Mouse (Mus musculus) heart, embryonic 15.5 days (tissue): ENCODE results near the gene Emilin3. TPM values are rescaled to one million over a fixed set of nuclear protein-coding genes. Genes with fewer than 3 reads are reported as not detected.

ENCODE experiments used
- ATAC-seq: fragments of 200-750 bp; cut with Nextera tagmentation; replicated peaks from 2 replicates; pipeline ENCODE4 v1.8.0; 2017; ENCODE audit warnings: low read depth, moderate TSS enrichment; ENCODE audit not compliant: insufficient number of reproducible peaks, insufficient read depth, low FRiP score
- H3K27ac ChIP-seq: fragments of 300-500 bp; sonication (generic); 2 replicates; pipeline ENCODE4 v1.5.1; 2015; ENCODE audit warnings: mild to moderate bottlenecking, inconsistent platforms
- H3K27me3 ChIP-seq: fragments of 300-500 bp; sonication (generic); 2 replicates; pipeline ENCODE4 v1.6.1; 2015; ENCODE audit warnings: inconsistent platforms
- H3K36me3 ChIP-seq: fragments of 300-500 bp; sonication (generic); 2 replicates; pipeline ENCODE4 v1.6.1; 2015; ENCODE audit warnings: mild to moderate bottlenecking, inconsistent platforms
- H3K4me1 ChIP-seq: fragments of 300-500 bp; sonication (generic); replicated peaks from 2 replicates; pipeline ENCODE4 v1.6.1; 2015; ENCODE audit warnings: inconsistent platforms
- H3K4me2 ChIP-seq: fragments of 300-500 bp; sonication (generic); 2 replicates; pipeline ENCODE4 v1.6.1; 2015; ENCODE audit warnings: inconsistent platforms, mild to moderate bottlenecking, moderate library complexity
- H3K4me3 ChIP-seq: fragments of 300-500 bp; sonication (generic); 2 replicates; pipeline ENCODE4 v1.5.1; 2015; ENCODE audit warnings: mild to moderate bottlenecking, inconsistent platforms
- H3K9ac ChIP-seq: fragments of 300-500 bp; sonication (generic); 2 replicates; pipeline ENCODE4 v1.6.1; 2015; ENCODE audit warnings: mild to moderate bottlenecking, inconsistent platforms
- H3K9me3 ChIP-seq: fragments of 300-500 bp; sonication (generic); replicated peaks from 2 replicates; pipeline ENCODE4 v1.6.1; 2016; ENCODE audit warnings: inconsistent platforms
- WGBS: fragments of 180-500 bp; shearing (Covaris S2); methylation state at CpG from one replicate; pipeline ENCODE4 v1.1.7; 2015; ENCODE audit warnings: mixed read lengths; 5-methylcytosine and 5-hydroxymethylcytosine counted together
- polyA plus RNA-seq: library from polyadenylated mRNA; unstranded; fragments of >200 nt; fragmentation: Nextera tagmentation; extraction: Ambion mirVana; gene quantifications from 2 replicates; pipeline ENCODE4 v1.2.1, GENCODE M21; 2015

The Emilin3 gene
- polyA plus RNA-seq, 1 experiment from 2014 or later, result 1.7 TPM

DNA sequence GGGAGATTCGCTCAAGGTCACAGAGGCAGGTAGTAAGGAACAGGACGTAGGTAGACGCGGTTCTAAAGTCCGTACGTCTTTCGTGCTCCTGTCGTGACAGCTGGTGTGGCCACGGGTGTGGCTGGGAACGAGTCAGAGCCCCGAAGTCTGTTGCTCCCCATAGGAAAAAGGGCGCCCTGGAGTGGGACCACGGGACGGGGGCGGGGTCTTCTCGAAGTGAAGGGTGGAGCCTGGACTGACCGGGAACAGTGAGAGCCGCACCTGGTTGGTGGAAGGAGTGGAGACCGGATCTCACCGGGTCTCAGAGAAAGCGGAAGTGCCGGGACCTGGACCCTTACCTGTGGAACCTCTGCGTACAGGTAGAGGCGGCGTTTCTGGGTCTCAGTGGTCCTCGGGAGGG lies 24.3 kb downstream of the Emilin3 start:
- Histone ChIP-seq H3K27ac (no peak overlapping the region), H3K9me3 (no peaks in the 10 kb centered on the region), H3K4me2 (peak overlapping the region; percentile 90), H3K36me3 (no peaks in the 10 kb centered on the region), H3K4me1 (peaks cover 11% of the 10 kb centered on the region), H3K27me3 (no peaks in the 10 kb centered on the region; the same call in 1 of the 2 replicates), H3K9ac (peak overlapping the region; percentile 44), H3K4me3 (peak overlapping the region; percentile 53)
- peak; percentile 65 for ATAC-seq
- WGBS, result under 1% methylated on average over 26 of the region's 26 CpGs

DNA sequence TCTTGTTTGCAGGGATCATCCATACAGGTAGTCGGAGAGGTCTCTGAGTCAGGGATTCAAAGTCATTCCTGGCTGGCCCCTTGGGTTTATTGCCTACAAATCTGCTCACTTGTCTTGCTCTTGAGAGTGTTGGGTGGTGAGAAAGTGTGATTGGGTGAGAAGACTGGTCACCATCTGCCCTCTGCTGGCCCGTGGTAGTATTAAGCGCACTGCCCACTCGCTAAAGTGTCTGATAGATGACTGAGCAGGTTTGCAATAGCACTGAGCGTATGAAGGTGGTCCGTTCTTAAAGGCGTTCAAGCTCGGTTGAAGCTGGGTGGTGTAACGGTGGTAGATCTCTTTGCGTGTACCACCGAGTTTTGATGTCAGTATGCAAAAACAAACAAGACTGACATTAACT lies 24.8 kb downstream of the Emilin3 start:
- peak overlapping the region; percentile 44 for H3K9ac ChIP-seq
- ATAC-seq, result peak; percentile 80
- H3K4me3 ChIP-seq, result peak overlapping the region; percentile 53
- no peaks in the 10 kb centered on the region; the same call in 1 of the 2 replicates for H3K27me3 ChIP-seq
- WGBS, result 1% methylated on average over 11 of the region's 11 CpGs
- H3K27ac ChIP-seq, result no peak overlapping the region
- no peaks in the 10 kb centered on the region for H3K36me3 ChIP-seq
- H3K4me1 ChIP-seq, result peaks cover 11% of the 10 kb centered on the region
- H3K4me2 ChIP-seq, result peak overlapping the region; percentile 90
- H3K9me3 ChIP-seq, result no peaks in the 10 kb centered on the region

DNA sequence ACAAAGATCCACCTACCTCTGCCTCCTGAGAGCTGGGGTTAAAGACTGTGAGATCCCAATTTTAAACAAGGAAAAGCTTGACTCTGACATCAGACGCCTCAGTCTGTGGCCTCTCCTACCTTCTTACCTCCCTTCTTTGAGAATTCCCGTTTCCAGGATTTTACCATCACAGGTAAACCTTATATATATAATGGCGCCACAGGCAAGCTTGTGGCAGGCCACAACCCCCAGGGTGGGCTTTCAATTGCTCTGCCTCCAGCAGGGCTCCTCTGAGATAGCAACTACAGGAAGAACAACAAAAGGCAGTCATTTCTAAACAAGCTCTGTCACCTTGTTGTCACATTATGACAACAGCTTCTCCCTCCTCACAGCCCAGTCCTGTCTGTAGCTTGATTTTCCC lies 25.9 kb downstream of the Emilin3 start:
- Histone ChIP-seq H3K36me3 (no peaks in the 10 kb centered on the region), H3K4me2 (no peak overlapping the region), H3K27me3 (no peaks in the 10 kb centered on the region; the same call in 1 of the 2 replicates), H3K4me3 (no peak overlapping the region), H3K9ac (no peak overlapping the region), H3K9me3 (no peaks in the 10 kb centered on the region), H3K4me1 (peaks cover 15% of the 10 kb centered on the region), H3K27ac (no peak overlapping the region)
- no peak for ATAC-seq
- WGBS, result 74% methylated on average over 3 of the region's 3 CpGs

DNA sequence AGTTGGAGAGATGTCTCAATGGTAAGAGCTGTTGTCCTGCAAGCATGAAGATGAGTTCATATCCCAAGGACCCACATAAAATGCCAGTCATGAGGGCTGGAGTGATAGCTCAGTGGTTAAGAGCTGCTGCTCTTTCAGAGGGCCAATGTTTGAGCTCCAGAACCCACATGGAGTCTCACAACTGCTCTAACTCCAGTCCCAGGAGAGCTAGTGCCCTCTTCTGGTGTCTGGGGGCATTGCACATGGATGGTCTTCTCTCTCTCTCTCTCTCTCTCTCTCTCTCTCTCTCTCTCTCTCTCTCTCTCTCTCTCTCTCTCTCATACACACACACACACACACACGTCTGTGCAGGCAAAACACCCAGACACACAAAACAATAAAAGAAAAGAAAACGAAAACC lies 27.3 kb downstream of the Emilin3 start:
- Histone ChIP-seq H3K4me1 (peaks cover 22% of the 10 kb centered on the region), H3K36me3 (no peaks in the 10 kb centered on the region), H3K4me3 (no peak overlapping the region), H3K27ac (no peak overlapping the region), H3K27me3 (no peaks in the 10 kb centered on the region; the same call in 1 of the 2 replicates), H3K9ac (no peak overlapping the region), H3K9me3 (no peaks in the 10 kb centered on the region), H3K4me2 (no peak overlapping the region)
- WGBS, result 18% methylated on average over 2 of the region's 2 CpGs
- ATAC-seq, result no peak

DNA sequence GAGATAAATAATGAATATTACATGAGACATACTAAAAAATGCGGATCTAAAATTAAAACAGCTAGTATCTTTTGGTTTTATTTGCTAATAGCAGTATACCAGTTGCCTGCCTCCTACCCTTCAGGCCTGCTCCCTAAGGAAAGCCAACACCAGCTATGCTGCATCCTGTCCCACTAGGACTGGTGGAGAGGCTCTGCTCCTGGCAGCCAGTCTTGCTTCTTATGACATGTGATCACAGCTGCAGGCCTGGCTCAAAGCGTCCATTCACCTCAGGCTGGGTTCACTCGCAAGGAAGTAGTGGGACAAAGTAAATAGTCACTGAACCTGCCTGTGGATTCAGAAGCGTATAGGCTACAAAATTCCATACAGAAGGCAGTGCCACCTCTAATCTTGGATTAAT lies 28.2 kb downstream of the Emilin3 start:
- Histone ChIP-seq H3K36me3 (no peaks in the 10 kb centered on the region), H3K27me3 (no peaks in the 10 kb centered on the region), H3K9ac (no peak overlapping the region), H3K9me3 (no peaks in the 10 kb centered on the region), H3K27ac (no peak overlapping the region), H3K4me2 (no peak overlapping the region), H3K4me1 (peaks cover 22% of the 10 kb centered on the region), H3K4me3 (no peak overlapping the region)
- 72% methylated on average over 4 of the region's 4 CpGs for WGBS
- ATAC-seq, result no peak

DNA sequence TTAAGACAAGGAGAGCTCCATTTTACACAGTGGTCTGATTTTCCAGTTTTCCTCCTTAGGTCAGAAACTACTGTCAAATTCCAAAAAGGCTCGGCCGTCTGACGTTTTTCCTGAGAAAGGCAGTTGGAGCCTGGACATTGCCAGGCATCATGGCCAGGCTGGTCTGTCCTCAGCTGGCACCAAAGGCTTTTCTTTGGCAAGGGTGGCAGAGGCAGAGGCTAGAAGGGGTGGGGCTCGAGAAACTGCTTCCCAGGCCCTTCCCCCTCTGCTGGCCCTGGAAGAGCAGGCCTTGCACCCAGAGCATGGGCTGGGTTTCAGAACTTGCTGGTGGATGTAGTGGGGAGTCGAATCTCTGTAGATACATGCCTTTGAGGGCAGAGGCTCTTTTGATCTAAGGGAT lies 29.7 kb downstream of the Emilin3 start:
- H3K9me3 ChIP-seq, result no peaks in the 10 kb centered on the region
- H3K36me3 ChIP-seq, result no peaks in the 10 kb centered on the region
- no peak overlapping the region for H3K4me3 ChIP-seq
- H3K27me3 ChIP-seq, result no peaks in the 10 kb centered on the region
- no peak for ATAC-seq
- H3K4me2 ChIP-seq, result no peak overlapping the region
- 70% methylated on average over 5 of the region's 5 CpGs for WGBS
- peaks cover 11% of the 10 kb centered on the region; the same call in 1 of the 2 replicates for H3K4me1 ChIP-seq
- no peak overlapping the region for H3K27ac ChIP-seq
- H3K9ac ChIP-seq, result no peak overlapping the region

DNA sequence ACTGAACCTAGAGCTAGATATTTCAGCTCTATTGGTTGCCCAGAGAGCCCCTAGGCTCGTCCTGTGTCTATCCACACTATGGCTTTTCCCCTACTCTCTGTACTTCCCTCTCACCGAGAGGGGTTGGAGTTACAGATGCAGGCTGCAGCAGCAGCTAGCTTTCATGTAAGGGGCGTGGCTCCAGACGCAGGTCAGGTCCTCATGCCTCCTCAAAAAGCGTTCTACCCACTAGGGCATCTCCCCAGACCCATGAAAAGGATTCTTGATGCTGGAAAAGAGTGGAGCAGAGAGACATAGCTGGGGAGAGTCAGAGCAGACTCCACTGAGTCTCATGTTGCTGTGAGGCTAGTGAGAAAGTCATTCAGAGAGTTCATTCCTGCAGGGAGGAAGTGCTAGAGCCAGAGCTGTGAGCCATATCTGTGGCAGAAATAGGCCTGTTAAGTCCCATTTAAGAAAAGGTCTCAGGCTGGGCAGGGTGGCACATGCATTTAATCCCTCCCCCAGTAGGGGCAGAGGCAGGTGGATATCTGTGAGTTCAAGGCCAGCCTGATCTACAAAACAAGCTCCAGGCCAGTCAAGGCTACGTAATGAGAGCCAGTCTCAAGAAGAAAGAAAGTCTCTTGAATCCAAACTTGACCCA lies 30.5 kb downstream of the Emilin3 start:
- H3K9me3 ChIP-seq, result no peaks in the 10 kb centered on the region
- no peak overlapping the region for H3K27ac ChIP-seq
- no peaks in the 10 kb centered on the region for H3K36me3 ChIP-seq
- no peak overlapping the region for H3K4me2 ChIP-seq
- 51% methylated on average over 6 of the region's 6 CpGs for WGBS
- no peak overlapping the region for H3K4me3 ChIP-seq
- H3K9ac ChIP-seq, result no peak overlapping the region
- no peaks in the 10 kb centered on the region for H3K27me3 ChIP-seq
- peaks cover 10% of the 10 kb centered on the region; the same call in 1 of the 2 replicates for H3K4me1 ChIP-seq
- no peak for ATAC-seq

DNA sequence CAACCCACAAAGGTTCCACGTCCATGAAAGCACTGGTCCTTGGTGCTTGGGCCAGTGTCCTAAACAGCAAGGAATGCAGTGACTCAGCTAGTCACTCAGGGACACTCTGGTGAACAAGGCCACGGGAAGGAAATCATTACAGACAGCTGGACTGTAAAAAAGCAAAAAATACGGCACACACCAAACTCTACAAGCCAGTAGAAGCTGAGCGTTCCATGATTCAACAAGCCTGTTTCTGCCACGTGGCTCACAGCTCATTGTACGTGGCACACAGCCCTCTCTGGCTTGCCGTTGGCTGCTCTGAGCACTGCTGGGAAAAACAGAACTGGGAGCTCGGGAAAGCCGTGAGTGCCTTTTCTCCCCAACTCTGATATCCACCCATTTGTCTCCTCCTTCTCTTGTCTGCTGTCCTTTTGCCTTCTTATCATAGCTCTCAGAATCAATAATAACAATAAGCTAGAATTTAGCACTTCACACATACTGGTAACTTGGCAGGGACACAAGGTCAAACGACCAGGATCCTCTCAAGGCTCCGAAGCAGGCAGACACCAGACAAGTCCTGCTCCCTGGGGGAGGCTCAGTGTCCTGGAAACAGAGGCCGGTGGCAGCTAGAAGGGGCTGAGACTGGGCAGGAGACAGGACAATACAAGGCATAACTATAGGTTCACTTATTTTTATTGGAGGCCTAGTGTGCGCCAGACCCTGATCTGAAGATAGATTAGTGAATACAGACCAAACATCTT lies 31.5 kb downstream of the Emilin3 start, which contains the start of gene Lpin3:
Gene Lpin3, plus strand, starts transcription at position 218 of the 743 bp plus-strand sequence.
- WGBS, result 40% methylated on average over 13 of the region's 13 CpGs
- Histone ChIP-seq H3K27ac (no peak within 1 kb of the TSS), H3K9ac (no peak within 1 kb of the TSS), H3K36me3 (no peaks in the 10 kb centered on the region), H3K4me2 (no peak within 1 kb of the TSS), H3K4me3 (no peak within 1 kb of the TSS), H3K27me3 (no peaks in the 10 kb centered on the region), H3K9me3 (no peaks in the 10 kb centered on the region), H3K4me1 (peaks cover 10% of the 10 kb centered on the region; the same call in 1 of the 2 replicates)
- no peak for ATAC-seq

DNA sequence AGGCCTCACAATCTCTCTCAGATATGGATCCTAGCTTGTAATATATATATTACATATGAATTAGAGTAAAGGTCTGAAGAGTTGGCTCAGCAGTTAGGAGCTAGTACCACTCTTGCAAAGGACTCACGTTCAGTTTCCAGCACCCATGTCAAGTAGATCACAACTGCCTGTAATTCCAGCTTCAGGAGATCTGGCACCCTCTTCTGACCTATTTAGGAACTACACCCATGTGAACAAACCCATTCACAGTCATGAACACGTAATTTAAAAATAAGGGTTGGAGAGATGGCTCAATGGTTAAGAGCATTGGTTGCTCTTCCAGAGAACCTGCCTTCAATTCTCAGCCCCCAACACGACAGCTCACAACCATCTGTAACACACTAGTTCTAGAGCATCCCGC lies 36.0 kb downstream of the Emilin3 start:
- no peak overlapping the region for H3K9ac ChIP-seq
- no peak overlapping the region for H3K27ac ChIP-seq
- no peaks in the 10 kb centered on the region for H3K36me3 ChIP-seq
- no peaks in the 10 kb centered on the region for H3K27me3 ChIP-seq
- no peak overlapping the region for H3K4me2 ChIP-seq
- H3K9me3 ChIP-seq, result no peaks in the 10 kb centered on the region
- peaks cover 17% of the 10 kb centered on the region for H3K4me1 ChIP-seq
- WGBS, result 86% methylated on average over 4 of the region's 4 CpGs
- no peak overlapping the region for H3K4me3 ChIP-seq
- no peak for ATAC-seq

DNA sequence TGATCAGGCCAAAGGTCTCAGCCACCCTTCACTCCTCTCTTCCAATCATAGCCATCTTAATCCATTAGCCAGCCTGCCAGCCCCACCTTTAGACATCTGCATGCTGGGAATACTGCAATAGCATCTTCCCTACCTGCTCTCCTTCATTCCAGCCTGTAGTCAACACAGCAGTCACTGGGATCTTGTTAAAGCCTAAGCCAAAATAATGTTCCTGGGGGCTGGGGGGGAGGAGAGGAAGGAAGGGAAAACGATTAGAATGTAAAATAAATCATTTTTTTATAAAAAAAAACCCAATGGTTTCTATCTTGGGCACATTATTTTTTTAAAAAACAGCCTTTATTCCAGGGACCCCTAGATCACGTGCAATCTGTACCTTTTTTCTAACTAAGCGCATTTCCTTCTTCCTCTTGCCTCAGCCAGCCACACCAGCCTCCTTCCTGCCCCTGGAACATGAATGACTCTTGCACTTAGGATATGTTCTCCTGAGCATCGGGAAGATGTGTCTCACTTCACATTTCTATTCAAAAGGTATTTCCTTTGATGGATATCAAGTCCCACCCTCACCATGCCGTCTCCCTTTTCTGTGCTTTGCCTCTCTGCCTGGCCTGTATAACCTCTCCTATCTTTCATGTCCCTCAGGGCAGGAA lies 37.8 kb downstream of the Emilin3 start:
- peaks cover 10% of the 10 kb centered on the region for H3K4me1 ChIP-seq
- no peak overlapping the region for H3K9ac ChIP-seq
- WGBS, result 70% methylated on average over 5 of the region's 5 CpGs
- H3K4me3 ChIP-seq, result no peak overlapping the region
- no peaks in the 10 kb centered on the region for H3K27me3 ChIP-seq
- no peaks in the 10 kb centered on the region for H3K9me3 ChIP-seq
- no peak overlapping the region for H3K4me2 ChIP-seq
- no peak overlapping the region for H3K27ac ChIP-seq
- no peak for ATAC-seq
- H3K36me3 ChIP-seq, result no peaks in the 10 kb centered on the region

DNA sequence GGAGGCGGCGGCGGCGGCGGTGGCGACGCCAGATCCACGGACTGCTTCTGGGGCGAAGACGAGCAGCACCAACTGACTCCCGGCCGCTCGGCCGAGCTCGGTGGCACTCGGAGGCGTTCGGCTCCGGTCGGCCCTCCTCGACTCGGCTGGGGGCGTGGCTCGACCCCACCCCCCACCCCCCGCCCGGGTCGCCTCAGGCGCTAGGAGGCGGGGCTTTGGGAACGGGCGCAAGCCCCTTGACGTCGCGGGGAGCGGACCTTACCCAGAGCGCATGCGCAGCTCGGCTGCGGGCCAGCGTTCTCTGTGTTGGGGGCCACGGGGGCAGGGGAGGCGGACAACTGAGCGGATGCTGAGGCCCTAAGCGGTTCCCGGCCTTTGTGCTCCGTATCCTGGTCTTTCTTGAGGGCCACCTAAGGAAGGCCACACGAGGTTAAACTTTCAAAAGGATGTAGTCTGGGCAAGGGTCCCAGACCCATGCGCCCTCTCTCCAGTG lies 39.2 kb downstream of the Emilin3 start, which contains the start of gene Zhx3:
Gene Zhx3, minus strand, starts transcription at position 109 of the 493 bp plus-strand sequence.
- peaks cover 10% of the 10 kb centered on the region for H3K4me1 ChIP-seq
- H3K9ac ChIP-seq, result peak within 1 kb of the TSS; percentile 100
- H3K27me3 ChIP-seq, result no peaks in the 10 kb centered on the region
- under 1% methylated on average over 48 of the region's 48 CpGs for WGBS
- peak within 1 kb of the TSS; percentile 99 for H3K27ac ChIP-seq
- no peaks in the 10 kb centered on the region for H3K9me3 ChIP-seq
- ATAC-seq, result peak; percentile 96
- peak within 1 kb of the TSS; percentile 87 for H3K4me2 ChIP-seq
- no peaks in the 10 kb centered on the region for H3K36me3 ChIP-seq
- peak within 1 kb of the TSS; percentile 99 for H3K4me3 ChIP-seq
